Mouse (Mus musculus) embryonic fibroblast, embryonic 13.5 days (primary cell): ENCODE measurements around the gene Tmem79. TPM values are rescaled to one million over a fixed set of nuclear protein-coding genes. Genes with fewer than 3 reads are reported as not detected.

ENCODE experiments used
- H3K27ac ChIP-seq: 2 replicates; pipeline ENCODE4 v1.5.1; 2012; ENCODE audit warnings: low read length, control low read depth, inconsistent platforms; ENCODE audit not compliant: insufficient read depth
- H3K4me1 ChIP-seq: 2 replicates; pipeline ENCODE4 v1.6.1; 2011; ENCODE audit warnings: low read length; ENCODE audit not compliant: control insufficient read depth, insufficient read depth
- H3K4me3 ChIP-seq: 2 replicates; pipeline ENCODE4 v1.5.1; 2011; ENCODE audit warnings: mild to moderate bottlenecking, control low read depth, low read length; ENCODE audit not compliant: insufficient read depth
- CTCF ChIP-seq: IDR thresholded peaks from 2 replicates; pipeline ENCODE4 v1.5.1; 2011; ENCODE audit warnings: mild to moderate bottlenecking, control low read depth, low read length, moderate library complexity, borderline replicate concordance; ENCODE audit not compliant: insufficient read depth
- POLR2A ChIP-seq: IDR thresholded peaks from 2 replicates; pipeline ENCODE4 v1.6.1; 2011; ENCODE audit warnings: low read depth, mild to moderate bottlenecking, control low read depth, low read length, moderate library complexity
- polyA plus RNA-seq: library from polyadenylated mRNA; stranded (reverse); fragments of >200 nt; gene quantifications from 2 replicates; pipeline ENCODE4 v1.2.4, GENCODE M21; 2011; ENCODE audit warnings: low read depth; ENCODE audit not compliant: missing spikeins, insufficient read length

Tmem79 gene
- polyA plus RNA-seq, 1 experiment, result 1.4 TPM

DNA sequence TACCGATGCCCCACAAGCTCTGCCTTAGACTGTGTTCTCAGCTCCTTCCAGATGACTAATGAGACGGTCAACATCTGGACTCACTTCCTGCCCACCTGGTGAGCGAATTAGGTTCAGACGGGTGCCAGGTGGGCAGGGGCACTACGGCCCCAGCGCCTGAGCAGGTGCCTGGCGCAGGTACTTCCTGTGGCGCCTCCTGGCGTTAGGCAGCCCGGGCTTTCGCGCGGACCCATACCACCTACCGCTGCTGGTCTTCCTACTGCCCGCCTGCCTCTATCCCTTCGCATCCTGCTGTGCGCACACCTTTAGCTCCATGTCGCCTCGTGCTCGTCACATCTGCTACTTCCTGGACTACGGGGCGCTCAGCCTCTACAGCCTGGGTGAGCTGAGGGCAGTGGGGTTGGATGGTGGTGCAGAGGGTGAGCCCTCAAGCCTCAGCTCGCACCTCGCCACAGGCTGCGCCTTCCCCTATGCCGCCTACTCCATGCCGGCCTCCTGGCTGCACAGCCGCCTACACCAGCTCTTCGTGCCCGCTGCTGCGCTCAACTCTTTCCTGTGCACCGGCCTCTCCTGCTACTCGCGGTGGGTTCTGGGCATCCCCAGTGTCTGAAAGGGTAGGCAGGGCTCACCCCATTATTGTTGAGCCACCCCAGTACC is 29.9 kb upstream of the Tmem79 start:
- no peak overlapping the region for H3K4me3 ChIP-seq
- H3K27ac ChIP-seq, result no peak overlapping the region
- no peaks in the 10 kb centered on the region for H3K4me1 ChIP-seq
- no peak for TF ChIP-seq POLR2A
- no peak for TF ChIP-seq CTCF

DNA sequence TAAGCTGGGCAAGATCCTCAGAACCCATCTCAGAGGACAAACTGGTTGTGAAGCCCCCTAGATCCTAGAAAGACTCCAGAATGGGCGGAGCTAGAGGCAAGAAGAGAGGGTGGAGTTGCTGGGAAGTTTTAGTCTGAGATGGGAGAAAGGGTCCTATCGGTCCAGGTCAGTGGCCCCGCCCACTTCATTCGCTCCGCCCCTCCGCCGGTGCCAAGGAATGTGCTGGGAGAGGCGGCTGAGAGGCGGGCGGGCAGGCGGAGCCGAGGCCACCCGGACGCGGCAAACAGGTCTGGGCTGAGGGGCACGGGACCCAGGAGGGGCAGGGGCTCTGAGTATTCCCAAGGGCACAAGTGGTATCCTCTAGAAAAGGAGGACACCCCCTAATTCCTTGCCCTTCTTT is 28.4 kb upstream of the Tmem79 start, which contains the start of gene Paqr6:
Paqr6 (plus strand) TSS at position 248 of the 400 bp plus-strand sequence.
- Histone ChIP-seq H3K27ac (no peak within 1 kb of the TSS), H3K4me3 (no peak within 1 kb of the TSS), H3K4me1 (no peaks in the 10 kb centered on the region)
- TF ChIP-seq POLR2A (no peak), CTCF (no peak)

DNA sequence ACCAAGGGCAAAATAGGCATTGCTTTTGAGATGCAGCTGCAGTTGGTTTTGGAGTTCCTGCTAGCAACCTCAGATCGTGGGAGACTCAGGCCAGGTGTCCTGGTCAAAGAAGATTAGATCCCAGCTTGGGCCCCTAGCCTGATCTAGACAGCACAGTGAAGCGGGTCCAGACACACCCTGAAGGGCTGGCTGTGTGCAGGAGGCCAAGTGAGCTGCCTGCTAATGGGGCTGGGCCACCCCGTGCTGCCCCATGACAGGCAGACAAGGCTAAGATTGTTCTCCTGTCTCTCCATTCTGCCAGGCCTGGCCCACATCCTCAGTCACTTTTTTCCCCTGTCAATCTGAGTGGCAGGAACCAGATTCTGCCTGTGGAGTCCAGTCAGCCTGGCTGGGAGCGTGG is 27.8 kb upstream of the Tmem79 start:
- Histone ChIP-seq H3K27ac (no peak overlapping the region), H3K4me1 (no peaks in the 10 kb centered on the region), H3K4me3 (no peak overlapping the region)
- TF ChIP-seq POLR2A (no peak), CTCF (no peak)

DNA sequence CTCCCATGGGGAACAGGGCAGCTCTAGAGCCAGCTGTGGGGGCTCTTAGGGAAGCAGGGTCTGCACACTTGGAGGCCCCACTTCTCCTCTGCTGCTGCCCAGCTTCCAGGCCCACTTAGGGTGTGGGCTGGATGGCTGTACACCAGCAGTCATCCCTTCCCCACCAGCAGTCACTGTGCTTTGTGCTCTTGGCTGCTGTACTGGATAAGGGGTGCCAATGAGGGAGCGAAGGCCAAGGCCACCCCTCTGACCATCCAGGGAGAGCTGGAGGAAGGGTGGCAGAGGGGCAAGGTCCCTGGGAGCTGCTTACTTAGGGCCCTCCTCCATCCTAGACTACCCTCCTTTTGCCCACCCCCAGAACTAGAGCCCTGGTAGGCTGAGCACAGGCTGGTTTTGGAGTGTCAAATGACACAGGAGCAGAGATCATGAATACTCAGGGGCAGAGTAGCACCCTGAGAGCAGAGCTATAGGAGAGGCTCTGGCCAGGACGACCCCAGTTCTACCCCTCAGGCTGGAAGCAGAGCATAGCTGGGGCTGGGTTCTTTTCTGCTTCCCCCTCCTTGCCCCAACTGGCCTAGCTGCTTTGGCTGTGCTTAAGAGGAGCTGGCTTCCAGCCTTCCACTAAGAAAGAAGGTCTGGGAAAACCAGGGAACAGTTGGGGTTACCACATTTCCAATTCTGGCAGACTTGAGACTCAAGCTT is 25.8 kb upstream of the Tmem79 start:
- TF ChIP-seq CTCF, result no peak
- no peak for TF ChIP-seq POLR2A
- no peak overlapping the region for H3K4me3 ChIP-seq
- no peak overlapping the region for H3K27ac ChIP-seq
- no peaks in the 10 kb centered on the region for H3K4me1 ChIP-seq

DNA sequence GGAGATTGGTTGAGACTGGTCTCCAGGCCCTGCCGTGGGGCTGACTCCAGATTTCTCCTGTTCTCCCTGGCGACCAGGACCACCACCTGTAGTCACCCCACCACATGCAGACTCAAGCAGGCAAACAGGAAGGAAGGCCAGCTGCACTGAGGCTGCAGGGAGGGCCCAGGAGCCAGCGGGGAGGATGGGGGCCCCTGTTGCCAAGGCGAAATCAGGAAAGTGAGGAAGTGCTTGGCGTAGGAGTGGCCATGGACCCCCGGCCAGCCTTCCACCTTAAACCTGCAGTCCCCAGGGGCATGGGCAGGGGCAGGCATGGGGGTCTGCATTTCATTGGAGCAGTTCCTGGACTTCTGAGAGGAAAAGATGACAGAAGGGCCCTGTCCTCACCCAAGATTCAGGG is 25.1 kb upstream of the Tmem79 start:
- no peaks in the 10 kb centered on the region for H3K4me1 ChIP-seq
- H3K27ac ChIP-seq, result no peak overlapping the region
- no peak overlapping the region for H3K4me3 ChIP-seq
- TF ChIP-seq CTCF (no peak), POLR2A (no peak)

DNA sequence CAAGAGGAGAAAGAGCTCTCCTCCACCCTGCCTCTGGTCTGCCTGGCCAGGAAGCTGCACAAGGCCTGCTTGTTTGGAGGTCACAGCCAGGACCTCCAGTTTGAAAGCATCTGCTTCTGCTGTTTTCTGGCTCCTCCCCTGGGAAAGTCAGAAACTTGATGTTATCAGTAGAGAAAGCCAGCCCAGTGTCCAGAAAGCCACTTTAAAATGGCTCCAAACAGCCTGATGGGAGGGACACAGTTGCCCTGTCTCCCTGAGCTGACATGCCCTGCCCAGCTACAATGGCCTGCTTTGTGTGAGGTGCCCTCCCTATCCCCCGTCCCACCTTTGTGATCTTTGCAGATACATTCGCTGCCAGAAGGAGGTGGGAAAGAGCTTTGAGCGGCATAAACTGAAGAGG is 24.0 kb upstream of the Tmem79 start:
- no peaks in the 10 kb centered on the region for H3K4me1 ChIP-seq
- no peak overlapping the region for H3K4me3 ChIP-seq
- TF ChIP-seq CTCF (no peak), POLR2A (no peak)
- H3K27ac ChIP-seq, result no peak overlapping the region

DNA sequence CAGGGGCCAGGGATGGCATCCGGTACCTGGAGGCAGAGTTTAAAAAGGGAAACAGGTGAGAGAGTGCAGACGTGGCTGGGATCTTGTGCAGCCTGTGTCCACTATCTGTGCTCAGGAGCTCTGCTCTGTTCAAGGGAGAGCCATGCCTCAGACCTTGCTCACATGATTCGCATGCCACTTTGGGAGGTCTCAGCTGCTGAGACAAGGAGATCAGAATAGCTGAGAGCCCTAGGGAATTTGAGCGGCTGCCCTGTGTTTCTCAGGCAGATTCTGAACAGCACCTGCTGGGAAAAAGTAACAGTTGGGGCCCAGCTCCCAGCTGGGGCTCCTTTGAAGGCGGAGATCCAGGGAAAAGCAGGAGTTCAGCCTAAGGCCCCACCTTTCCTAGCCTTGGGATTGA is 23.6 kb upstream of the Tmem79 start:
- H3K4me1 ChIP-seq, result no peaks in the 10 kb centered on the region
- H3K4me3 ChIP-seq, result no peak overlapping the region
- H3K27ac ChIP-seq, result no peak overlapping the region
- TF ChIP-seq POLR2A, result no peak
- TF ChIP-seq CTCF, result no peak

DNA sequence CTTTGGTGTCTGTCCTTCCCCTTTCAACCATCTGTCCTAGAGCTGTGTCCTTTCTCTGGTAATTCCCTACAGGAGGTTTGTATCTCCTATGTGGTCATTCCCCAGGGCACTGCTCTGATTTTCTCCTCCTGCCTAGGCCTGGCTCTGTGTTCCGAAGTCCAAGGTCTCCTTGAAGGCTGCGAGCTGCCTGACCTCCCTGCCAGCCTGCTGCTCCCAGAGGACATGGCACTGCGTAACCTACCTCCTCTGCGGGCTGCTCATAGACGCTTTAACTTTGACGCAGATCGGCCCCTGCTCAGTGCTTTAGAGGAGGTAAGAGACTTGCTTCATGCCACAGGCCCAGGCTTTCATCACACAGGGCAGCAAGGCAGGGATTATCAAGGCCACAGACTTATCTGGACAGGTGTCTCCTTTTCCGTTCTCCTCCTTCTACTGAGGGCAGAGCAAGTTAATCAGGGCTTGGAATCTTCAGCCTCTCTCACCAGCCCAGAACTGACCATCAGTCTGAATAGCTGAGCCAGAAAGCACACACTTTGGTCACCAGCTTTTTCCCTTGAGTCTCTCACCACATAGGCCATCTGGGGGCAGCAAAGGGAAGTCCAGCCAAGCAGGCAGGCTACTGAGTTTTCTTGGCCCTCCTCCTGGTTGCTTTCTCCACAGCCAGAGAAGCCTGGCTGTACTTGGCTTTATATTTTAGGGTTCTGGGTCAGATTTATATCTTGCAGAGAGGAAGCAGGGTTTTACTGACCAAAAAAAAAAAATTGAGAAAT is 18.6 kb upstream of the Tmem79 start:
- Histone ChIP-seq H3K27ac (no peak overlapping the region), H3K4me3 (no peak overlapping the region), H3K4me1 (no peaks in the 10 kb centered on the region)
- TF ChIP-seq POLR2A, result no peak
- no peak for TF ChIP-seq CTCF

DNA sequence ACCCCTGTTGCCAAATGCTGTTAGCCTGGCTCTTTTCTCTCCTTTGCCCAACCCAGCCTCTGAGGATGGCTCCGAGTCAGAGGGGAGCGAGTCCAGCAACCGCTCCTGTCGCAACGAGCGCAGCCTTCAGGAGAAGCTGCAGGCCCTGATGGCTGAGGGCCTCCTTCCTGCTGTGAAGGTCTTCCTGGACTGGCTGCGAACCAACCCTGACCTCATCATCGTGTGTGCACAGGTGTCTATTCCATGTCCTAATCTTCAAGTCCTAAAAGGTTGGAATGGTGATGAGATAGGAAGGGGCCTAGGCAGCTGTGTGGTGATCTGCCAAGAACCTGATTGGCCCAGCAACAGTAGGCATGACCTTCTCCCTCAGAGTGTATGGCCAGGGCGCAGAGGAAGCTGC is 17.0 kb upstream of the Tmem79 start:
- H3K4me3 ChIP-seq, result no peak overlapping the region
- TF ChIP-seq POLR2A (no peak), CTCF (no peak)
- no peak overlapping the region for H3K27ac ChIP-seq

DNA sequence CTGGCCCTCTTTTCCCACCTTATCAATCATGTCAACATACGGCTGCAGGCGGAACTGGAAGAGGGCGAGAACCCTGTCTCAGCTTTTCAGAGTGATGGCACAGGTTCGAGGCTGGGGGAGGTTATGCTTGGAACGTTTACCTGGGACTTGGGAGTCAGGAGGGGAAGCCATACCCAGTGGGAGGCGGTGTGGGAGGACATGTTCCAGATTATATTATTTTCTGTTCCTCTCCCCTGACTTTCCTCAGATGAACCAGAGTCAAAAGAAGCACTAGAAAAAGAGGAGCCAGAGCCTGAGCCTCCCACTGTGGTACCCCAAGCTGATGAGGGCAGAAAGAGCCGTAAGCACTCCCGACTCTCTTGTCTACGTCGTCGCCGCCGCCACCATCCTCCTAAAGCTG is 14.8 kb upstream of the Tmem79 start:
- Histone ChIP-seq H3K4me3 (no peak overlapping the region), H3K4me1 (no peaks in the 10 kb centered on the region), H3K27ac (no peak overlapping the region)
- TF ChIP-seq CTCF, result no peak
- no peak for TF ChIP-seq POLR2A

More for the DNA sequence above, 17.0 kb upstream of the Tmem79 start:
- H3K4me1 ChIP-seq, result no peaks in the 10 kb centered on the region
